Mouse (Mus musculus) kidney, embryonic 15.5 days (tissue): ENCODE results near the gene Gabrg2. TPM values are rescaled to one million over a fixed set of nuclear protein-coding genes. Genes with fewer than 3 reads are reported as not detected.

Experiments used
- polyA plus RNA-seq: library from polyadenylated mRNA; unstranded; fragments of >200 nt; fragmentation: Nextera tagmentation; extraction: Ambion mirVana; gene quantifications from 2 replicates; pipeline ENCODE4 v1.2.1, GENCODE M21; 2015

The Gabrg2 gene
- polyA plus RNA-seq, 1 experiment from 2014 or later = 0.43 TPM

Other genes starting within 250 kb of the Gabrg2 start
- 2.5 and 2.8 TPM in 2 replicates for gene Gabra1, start 182.1 kb upstream of the Gabrg2 start, polyA plus RNA-seq